Mouse (Mus musculus) forebrain, embryonic 11.5 days (tissue): ENCODE results near the gene Maats1. TPM values are rescaled to one million over a fixed set of nuclear protein-coding genes. Genes with fewer than 3 reads are reported as not detected.

Experiments used
- ATAC-seq: fragments of 200-750 bp; cut with Nextera tagmentation; replicated peaks from 2 replicates; pipeline ENCODE4 v1.8.0; 2017; ENCODE audit warnings: moderate TSS enrichment; ENCODE audit not compliant: low FRiP score
- DNase-seq: peaks from one replicate; pipeline ENCODE4 v3.0.0-alpha.2; 2017; ENCODE audit warnings: low spot score
- H3K27ac ChIP-seq: fragments of 300-500 bp; sonication (generic); 2 replicates; pipeline ENCODE4 v1.5.1; 2014; ENCODE audit warnings: low read depth, low read length
- H3K27me3 ChIP-seq: fragments of 300-500 bp; sonication (generic); 2 replicates; pipeline ENCODE4 v1.6.1; 2014; ENCODE audit warnings: mild to moderate bottlenecking, low read length, mixed read lengths; ENCODE audit not compliant: control insufficient read depth, insufficient read depth
- H3K36me3 ChIP-seq: fragments of 300-500 bp; sonication (generic); 2 replicates; pipeline ENCODE4 v1.6.1; 2014; ENCODE audit warnings: mild to moderate bottlenecking, low read length, moderate library complexity, mixed read lengths; ENCODE audit not compliant: control insufficient read depth, insufficient read depth
- H3K4me1 ChIP-seq: fragments of 300-500 bp; sonication (generic); replicated peaks from 2 replicates; pipeline ENCODE4 v1.6.1; 2014; ENCODE audit warnings: low read length, mixed read lengths; ENCODE audit not compliant: control insufficient read depth, insufficient read depth
- H3K4me2 ChIP-seq: fragments of 300-500 bp; sonication (generic); 2 replicates; pipeline ENCODE4 v1.6.1; 2014; ENCODE audit warnings: low read depth, mild to moderate bottlenecking, low read length, moderate library complexity, mixed read lengths; ENCODE audit not compliant: severe bottlenecking
- H3K4me3 ChIP-seq: fragments of 300-500 bp; sonication (generic); 2 replicates; pipeline ENCODE4 v1.5.1; 2014; ENCODE audit warnings: low read depth, low read length
- H3K9ac ChIP-seq: fragments of 300-500 bp; sonication (generic); 2 replicates; pipeline ENCODE4 v1.6.1; 2014; ENCODE audit warnings: low read length
- H3K9me3 ChIP-seq: fragments of 300-500 bp; sonication (generic); 2 replicates; pipeline ENCODE4 v1.6.1; 2016; ENCODE audit warnings: low read length, mixed read lengths; ENCODE audit not compliant: control insufficient read depth
- WGBS: fragments of 180-500 bp; shearing (Covaris S2); extraction: QIAGEN DNeasy Blood & Tissue Kit; methylation state at CpG from one replicate; pipeline ENCODE4 v1.1.7; 2014; 5-methylcytosine and 5-hydroxymethylcytosine counted together
- polyA plus RNA-seq: library from polyadenylated mRNA; unstranded; fragments of >200 nt; fragmentation: Nextera tagmentation; extraction: Ambion mirVana; gene quantifications from 2 replicates; pipeline ENCODE4 v1.2.1, GENCODE M21; 2014

Maats1 gene
- polyA plus RNA-seq, 1 experiment from 2014 or later: 0.41 TPM

GRCm38 (mm10) chr16:38329340-38329739 is 12.6 kb downstream of the Maats1 start:
- Histone ChIP-seq H3K4me3 (no peak overlapping the region), H3K27me3 (no peaks in the 10 kb centered on the region), H3K36me3 (no peaks in the 10 kb centered on the region), H3K4me1 (no peaks in the 10 kb centered on the region), H3K9me3 (no peaks in the 10 kb centered on the region), H3K27ac (no peak overlapping the region), H3K9ac (no peak overlapping the region), H3K4me2 (no peak overlapping the region)
- no peak for DNase-seq
- 84% methylated on average over 3 of the region's 3 CpGs for WGBS
- ATAC-seq: no peak

GRCm38 (mm10) chr16:38326778-38327397 is 15.1 kb downstream of the Maats1 start:
- 86% methylated on average over 11 of the region's 11 CpGs for WGBS
- Histone ChIP-seq H3K9ac (no peak overlapping the region), H3K4me1 (no peaks in the 10 kb centered on the region), H3K9me3 (no peaks in the 10 kb centered on the region), H3K36me3 (no peaks in the 10 kb centered on the region), H3K4me3 (no peak overlapping the region), H3K4me2 (no peak overlapping the region), H3K27me3 (no peaks in the 10 kb centered on the region), H3K27ac (no peak overlapping the region)
- ATAC-seq (no peak), DNase-seq (no peak)

GRCm38 (mm10) chr16:38324311-38324710 is 17.6 kb downstream of the Maats1 start:
- WGBS: 91% methylated on average over 15 of the region's 15 CpGs

GRCm38 (mm10) chr16:38321452-38321935 is 20.4 kb downstream of the Maats1 start:
- WGBS: 25% methylated on average over 17 of the region's 17 CpGs
- Histone ChIP-seq H3K27ac (no peak overlapping the region), H3K9ac (no peak overlapping the region; the same call in 1 of the 2 replicates), H3K4me1 (no peaks in the 10 kb centered on the region), H3K4me2 (peak overlapping the region; percentile 36; the same call in 1 of the 2 replicates), H3K4me3 (no peak overlapping the region), H3K36me3 (no peaks in the 10 kb centered on the region), H3K27me3 (no peaks in the 10 kb centered on the region), H3K9me3 (no peaks in the 10 kb centered on the region)
- DNase-seq (peak; percentile 72), ATAC-seq (peak; percentile 44; the same call in 1 of the 2 replicates)

More at GRCm38 (mm10) chr16:38324311-38324710, 17.6 kb downstream of the Maats1 start:
- H3K9ac ChIP-seq: no peak overlapping the region
- ATAC-seq (no peak), DNase-seq (no peak)
- no peaks in the 10 kb centered on the region for H3K27me3 ChIP-seq
- no peaks in the 10 kb centered on the region for H3K36me3 ChIP-seq
- H3K4me1 ChIP-seq: no peaks in the 10 kb centered on the region
- H3K4me3 ChIP-seq: no peak overlapping the region
- H3K27ac ChIP-seq: no peak overlapping the region
- no peak overlapping the region for H3K4me2 ChIP-seq
- H3K9me3 ChIP-seq: no peaks in the 10 kb centered on the region

GRCm38 (mm10) chr16:38319087-38319486 is 22.9 kb downstream of the Maats1 start:
- DNase-seq (no peak), ATAC-seq (no peak)
- no peak overlapping the region for H3K4me2 ChIP-seq
- H3K27ac ChIP-seq: no peak overlapping the region
- no peaks in the 10 kb centered on the region for H3K36me3 ChIP-seq
- no peak overlapping the region for H3K9ac ChIP-seq
- H3K4me3 ChIP-seq: no peak overlapping the region
- WGBS: 98% methylated on average over 4 of the region's 4 CpGs
- H3K9me3 ChIP-seq: no peaks in the 10 kb centered on the region
- no peaks in the 10 kb centered on the region for H3K27me3 ChIP-seq
- H3K4me1 ChIP-seq: no peaks in the 10 kb centered on the region

- no peaks in the 10 kb centered on the region for H3K4me1 ChIP-seq
- H3K4me3 ChIP-seq: no peak overlapping the region
- H3K4me2 ChIP-seq: no peak overlapping the region
- no peaks in the 10 kb centered on the region for H3K27me3 ChIP-seq
- no peak for ATAC-seq
- H3K27ac ChIP-seq: no peak overlapping the region
- no peak overlapping the region for H3K9ac ChIP-seq
- no peak for DNase-seq
- no peaks in the 10 kb centered on the region for H3K9me3 ChIP-seq
- 79% methylated on average over 9 of the region's 9 CpGs for WGBS
- no peaks in the 10 kb centered on the region for H3K36me3 ChIP-seq
These were observed 23.5 kb downstream of the Maats1 start for GRCm38 (mm10) chr16:38318492-38318891.

- H3K4me2 ChIP-seq: no peak overlapping the region
- 85% methylated on average over 11 of the region's 11 CpGs for WGBS
- H3K27me3 ChIP-seq: no peaks in the 10 kb centered on the region
- no peak overlapping the region for H3K9ac ChIP-seq
- no peaks in the 10 kb centered on the region; the same call in 1 of the 2 replicates for H3K4me1 ChIP-seq
- no peak for ATAC-seq
- no peak overlapping the region for H3K27ac ChIP-seq
- H3K36me3 ChIP-seq: no peaks in the 10 kb centered on the region
- no peak overlapping the region for H3K4me3 ChIP-seq
- H3K9me3 ChIP-seq: no peaks in the 10 kb centered on the region
- no peak for DNase-seq
These were observed 33.7 kb downstream of the Maats1 start for GRCm38 (mm10) chr16:38308195-38308594.

- no peaks in the 10 kb centered on the region; the same call in 1 of the 2 replicates for H3K4me1 ChIP-seq
- no peaks in the 10 kb centered on the region for H3K27me3 ChIP-seq
- 52% methylated on average over 7 of the region's 7 CpGs for WGBS
- no peaks in the 10 kb centered on the region for H3K9me3 ChIP-seq
- DNase-seq (no peak), ATAC-seq (no peak)
- H3K27ac ChIP-seq: no peak overlapping the region
- no peaks in the 10 kb centered on the region for H3K36me3 ChIP-seq
- no peak overlapping the region for H3K4me3 ChIP-seq
- no peak overlapping the region for H3K9ac ChIP-seq
- H3K4me2 ChIP-seq: no peak overlapping the region
These were observed 34.3 kb downstream of the Maats1 start for GRCm38 (mm10) chr16:38307651-38308050.

GRCm38 (mm10) chr16:38307221-38307605 is 34.7 kb downstream of the Maats1 start:
- Histone ChIP-seq H3K36me3 (no peaks in the 10 kb centered on the region), H3K27me3 (no peaks in the 10 kb centered on the region), H3K4me2 (no peak overlapping the region), H3K4me1 (no peaks in the 10 kb centered on the region; the same call in 1 of the 2 replicates), H3K9ac (no peak overlapping the region; the same call in 1 of the 2 replicates), H3K4me3 (no peak overlapping the region), H3K9me3 (no peaks in the 10 kb centered on the region), H3K27ac (no peak overlapping the region)
- DNase-seq (no peak), ATAC-seq (no peak)
- 34% methylated on average over 5 of the region's 5 CpGs for WGBS
